Mouse (Mus musculus): Measurements from ENCODE around the gene Rps13. TPM values are rescaled to one million over a fixed set of nuclear protein-coding genes. Genes with fewer than 3 reads are reported as not detected.

Rps13 gene
- total and polyA plus RNA-seq, 2 experiments from 2014 or later: 118 to 455 TPM

DNA sequence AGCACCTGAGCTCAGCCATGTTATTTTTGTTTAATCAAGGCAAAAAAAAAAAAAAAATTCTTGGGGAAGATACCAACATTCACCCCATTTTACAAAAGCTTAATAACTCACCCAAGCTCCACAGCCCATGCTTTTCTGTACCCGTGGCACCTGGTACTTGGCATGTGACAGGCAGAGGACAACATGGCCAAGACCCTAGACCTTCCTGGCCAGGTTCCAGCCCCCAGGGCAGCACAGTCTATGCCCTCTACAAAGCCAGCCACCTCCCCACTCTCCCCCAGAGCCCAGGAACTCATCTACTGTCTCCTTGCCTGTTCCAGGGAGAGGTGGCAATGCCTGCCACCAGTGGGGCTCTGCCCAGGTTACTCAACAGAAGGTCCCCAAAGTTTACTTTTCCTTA, 43.4 kb downstream of the Rps13 start:
- Histone ChIP-seq H3K27ac (ENCODE audit: low read depth) (no peak overlapping the region), H3K27me3 (ENCODE audit: control insufficient read depth, insufficient read depth, low read length) (no peaks in the 10 kb centered on the region), H3K9ac (replicated peaks; ENCODE audit: low read depth, low read length) (no peak overlapping the region), H3K4me1 (ENCODE audit: control insufficient read depth, insufficient read depth) (peaks cover 15% of the 10 kb centered on the region), H3K4me2 (ENCODE audit: low read depth, low read length) (no peak overlapping the region), H3K36me3 (replicated peaks; ENCODE audit: control insufficient read depth, insufficient read depth, low read length) (no peaks in the 10 kb centered on the region), H3K9me3 (replicated peaks; ENCODE audit: control insufficient read depth, low read length) (no peaks in the 10 kb centered on the region), H3K4me3 (ENCODE audit: low read depth, low read length) (no peak overlapping the region)
- no peak for TF ChIP-seq EP300 (IDR thresholded peaks at IDR 0.05; ENCODE audit: low read depth)
- no peak for TF ChIP-seq CTCF (IDR thresholded peaks at IDR 0.05; ENCODE audit: low read depth)
- ATAC-seq (ENCODE audit: insufficient read depth, low read depth) (no peak), DNase-seq (ENCODE audit: low spot score) (no peak)
- WGBS: 48% methylated on average over 1 of the region's 1 CpGs

DNA sequence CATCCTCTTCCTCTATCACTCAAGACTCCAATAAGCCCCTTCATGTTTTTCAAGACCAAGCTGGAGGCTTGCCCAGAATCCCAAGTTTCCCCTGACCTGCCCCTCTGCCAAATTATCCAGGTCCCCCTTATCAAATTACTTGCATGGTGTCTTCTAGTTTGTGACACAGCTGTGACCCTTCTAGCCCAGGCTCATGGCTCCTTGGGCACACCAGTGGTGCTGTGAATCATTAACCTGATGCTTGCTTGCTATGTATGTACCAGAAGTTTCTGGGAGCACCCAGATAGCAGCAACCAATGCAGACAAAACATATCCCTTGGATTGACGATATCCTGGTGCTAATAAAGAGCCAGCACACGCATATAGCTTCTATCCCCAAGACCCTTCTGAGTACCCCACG, 45.0 kb downstream of the Rps13 start:
- no peaks in the 10 kb centered on the region for H3K27me3 ChIP-seq (ENCODE audit: control insufficient read depth, insufficient read depth, low read length)
- 88% methylated on average over 3 of the region's 3 CpGs for WGBS
- no peak overlapping the region for H3K27ac ChIP-seq (ENCODE audit: low read depth)
- no peaks in the 10 kb centered on the region for H3K36me3 ChIP-seq (replicated peaks; ENCODE audit: control insufficient read depth, insufficient read depth, low read length)
- TF ChIP-seq CTCF (IDR thresholded peaks at IDR 0.05; ENCODE audit: low read depth): no peak
- no peak for TF ChIP-seq EP300 (IDR thresholded peaks at IDR 0.05; ENCODE audit: low read depth)
- H3K4me1 ChIP-seq (ENCODE audit: control insufficient read depth, insufficient read depth): peaks cover 19% of the 10 kb centered on the region
- H3K4me3 ChIP-seq (ENCODE audit: low read depth, low read length): no peak overlapping the region
- no peak overlapping the region for H3K9ac ChIP-seq (replicated peaks; ENCODE audit: low read depth, low read length)
- no peaks in the 10 kb centered on the region for H3K9me3 ChIP-seq (replicated peaks; ENCODE audit: control insufficient read depth, low read length)
- no peak overlapping the region for H3K4me2 ChIP-seq (ENCODE audit: low read depth, low read length)
- DNase-seq (ENCODE audit: low spot score) (no peak), ATAC-seq (ENCODE audit: insufficient read depth, low read depth) (no peak)

DNA sequence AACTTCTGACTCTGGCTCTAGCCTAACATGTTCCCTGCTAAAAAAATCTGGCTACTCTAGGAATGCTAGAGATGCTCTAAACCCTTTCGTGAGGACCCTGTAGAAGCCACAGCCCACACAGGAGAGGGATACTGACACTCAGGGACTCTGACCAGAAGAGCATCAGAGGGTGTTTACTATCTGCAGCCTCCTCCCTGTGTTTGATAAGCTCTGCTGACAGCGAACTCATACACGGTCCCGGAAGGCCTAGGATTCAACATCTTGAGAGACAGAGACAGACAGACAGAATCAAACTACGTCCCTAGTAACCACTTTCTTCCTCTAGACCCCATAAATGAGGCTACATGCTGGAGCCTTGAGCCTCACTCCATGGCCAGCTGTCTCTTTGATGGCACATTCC, 46.0 kb downstream of the Rps13 start:
- 0 out of 2 replicates have a peak overlapping the region, but pooled peaks have one; percentile 6 for H3K27ac ChIP-seq (ENCODE audit: low read depth)
- DNase-seq (ENCODE audit: low spot score) (no peak), ATAC-seq (ENCODE audit: insufficient read depth, low read depth) (no peak)
- TF ChIP-seq EP300 (IDR thresholded peaks at IDR 0.05; ENCODE audit: low read depth): no peak
- no peak for TF ChIP-seq CTCF (IDR thresholded peaks at IDR 0.05; ENCODE audit: low read depth)
- peaks cover 19% of the 10 kb centered on the region for H3K4me1 ChIP-seq (ENCODE audit: control insufficient read depth, insufficient read depth)
- no peak overlapping the region for H3K9ac ChIP-seq (replicated peaks; ENCODE audit: low read depth, low read length)
- WGBS: 46% methylated on average over 5 of the region's 5 CpGs
- H3K4me3 ChIP-seq (ENCODE audit: low read depth, low read length): no peak overlapping the region
- no peaks in the 10 kb centered on the region for H3K27me3 ChIP-seq (ENCODE audit: control insufficient read depth, insufficient read depth, low read length)
- H3K36me3 ChIP-seq (replicated peaks; ENCODE audit: control insufficient read depth, insufficient read depth, low read length): no peaks in the 10 kb centered on the region
- no peak overlapping the region for H3K4me2 ChIP-seq (ENCODE audit: low read depth, low read length)
- no peaks in the 10 kb centered on the region for H3K9me3 ChIP-seq (replicated peaks; ENCODE audit: control insufficient read depth, low read length)

GRCm38 (mm10) chr7:116286611-116287355, 47.2 kb downstream of the Rps13 start:
- ATAC-seq (ENCODE audit: insufficient read depth, low read depth) (no peak), DNase-seq (ENCODE audit: low spot score) (no peak)
- Histone ChIP-seq H3K36me3 (replicated peaks; ENCODE audit: control insufficient read depth, insufficient read depth, low read length) (no peaks in the 10 kb centered on the region), H3K4me3 (ENCODE audit: low read depth, low read length) (no peak overlapping the region), H3K27me3 (ENCODE audit: control insufficient read depth, insufficient read depth, low read length) (no peaks in the 10 kb centered on the region), H3K9ac (replicated peaks; ENCODE audit: low read depth, low read length) (peak overlapping the region; percentile 16; the same call in 1 of the 2 replicates), H3K27ac (ENCODE audit: low read depth) (peak overlapping the region; percentile 76), H3K9me3 (replicated peaks; ENCODE audit: control insufficient read depth, low read length) (no peaks in the 10 kb centered on the region), H3K4me2 (ENCODE audit: low read depth, low read length) (no peak overlapping the region), H3K4me1 (ENCODE audit: control insufficient read depth, insufficient read depth) (peaks cover 19% of the 10 kb centered on the region)
- WGBS: 39% methylated on average over 11 of the region's 11 CpGs
- TF ChIP-seq EP300 (IDR thresholded peaks at IDR 0.05; ENCODE audit: low read depth): no peak

GRCm38 (mm10) chr7:116286173-116286572, 47.8 kb downstream of the Rps13 start:
- Histone ChIP-seq H3K4me3 (ENCODE audit: low read depth, low read length) (no peak overlapping the region), H3K4me2 (ENCODE audit: low read depth, low read length) (no peak overlapping the region), H3K36me3 (replicated peaks; ENCODE audit: control insufficient read depth, insufficient read depth, low read length) (no peaks in the 10 kb centered on the region), H3K27ac (ENCODE audit: low read depth) (peak overlapping the region; percentile 76), H3K27me3 (ENCODE audit: control insufficient read depth, insufficient read depth, low read length) (no peaks in the 10 kb centered on the region), H3K4me1 (ENCODE audit: control insufficient read depth, insufficient read depth) (peaks cover 19% of the 10 kb centered on the region), H3K9ac (replicated peaks; ENCODE audit: low read depth, low read length) (no peak overlapping the region), H3K9me3 (replicated peaks; ENCODE audit: control insufficient read depth, low read length) (no peaks in the 10 kb centered on the region)
- DNase-seq (ENCODE audit: low spot score) (peak; percentile 89), ATAC-seq (ENCODE audit: insufficient read depth, low read depth) (peak; percentile 93)
- 22% methylated on average over 12 of the region's 12 CpGs for WGBS
- no peak for TF ChIP-seq EP300 (IDR thresholded peaks at IDR 0.05; ENCODE audit: low read depth)
- TF ChIP-seq CTCF (IDR thresholded peaks at IDR 0.05; ENCODE audit: low read depth): no peak

- Histone ChIP-seq H3K4me2 (ENCODE audit: low read depth, low read length) (no peak overlapping the region), H3K27ac (ENCODE audit: low read depth) (no peak overlapping the region), H3K27me3 (ENCODE audit: control insufficient read depth, insufficient read depth, low read length) (no peaks in the 10 kb centered on the region), H3K36me3 (replicated peaks; ENCODE audit: control insufficient read depth, insufficient read depth, low read length) (no peaks in the 10 kb centered on the region), H3K9me3 (replicated peaks; ENCODE audit: control insufficient read depth, low read length) (no peaks in the 10 kb centered on the region), H3K9ac (replicated peaks; ENCODE audit: low read depth, low read length) (no peak overlapping the region), H3K4me1 (ENCODE audit: control insufficient read depth, insufficient read depth) (peaks cover 19% of the 10 kb centered on the region), H3K4me3 (ENCODE audit: low read depth, low read length) (no peak overlapping the region)
- DNase-seq (ENCODE audit: low spot score) (no peak), ATAC-seq (ENCODE audit: insufficient read depth, low read depth) (no peak)
- 96% methylated on average over 1 of the region's 1 CpGs for WGBS
- TF ChIP-seq EP300 (IDR thresholded peaks at IDR 0.05; ENCODE audit: low read depth) (no peak), CTCF (IDR thresholded peaks at IDR 0.05; ENCODE audit: low read depth) (no peak)
These were observed 48.8 kb downstream of the Rps13 start for GRCm38 (mm10) chr7:116285216-116285615.
